Comparison of ENCODE assay signal across 8 mouse cellular contexts in genomic region chr12:101017971-101018371, GRCm38 (mm10). TPM values are rescaled to one million over a fixed set of nuclear protein-coding genes. Genes with fewer than 3 reads are reported as not detected.
DNase-seq lines count a peak whose midpoint lies in the region; ATAC-seq and TF ChIP-seq lines count a peak whose summit lies in the region.

No protein-coding gene starts in this region.

- no peaks in the 10 kb centered on the region for H3K27me3 ChIP-seq in kidney, adult 2 months (replicated peaks; ENCODE audit: control insufficient read depth, insufficient read depth, low read length)
- no peaks in the 10 kb centered on the region for H3K27me3 ChIP-seq in forebrain, embryonic 16.5 days (replicated peaks; ENCODE audit: control insufficient read depth, insufficient read depth, low read length)

- no peak for TF ChIP-seq CTCF in kidney, adult 2 months (conservative IDR thresholded peaks at IDR 0.05; ENCODE audit: insufficient read depth, insufficient read length, low read depth, low read length)

- no peaks in the 10 kb centered on the region for H3K9me3 ChIP-seq in forebrain, embryonic 16.5 days (ENCODE audit: control insufficient read depth, low read length)

- no peaks in the 10 kb centered on the region for H3K36me3 ChIP-seq in kidney, adult 2 months (ENCODE audit: control insufficient read depth, insufficient read depth, low read length)
- no peaks in the 10 kb centered on the region; the same call in 1 of the 2 replicates for H3K36me3 ChIP-seq in forebrain, embryonic 16.5 days (ENCODE audit: control insufficient read depth, insufficient read depth)

- H3K4me3 ChIP-seq in kidney, adult 2 months (ENCODE audit: insufficient read depth, low read depth, low read length) = no peak overlapping the region
- H3K4me3 ChIP-seq in forebrain, embryonic 16.5 days (replicated peaks; ENCODE audit: low read length) = no peak overlapping the region

- peak overlapping the region; percentile 18 for H3K4me2 ChIP-seq in forebrain, embryonic 16.5 days (ENCODE audit: low read length)

- WGBS in kidney, adult 2 months = 31% methylated on average over 6 of the region's 6 CpGs
- WGBS in forebrain, embryonic 16.5 days = 30% methylated on average over 6 of the region's 6 CpGs

- no peak for TF ChIP-seq POLR2A in kidney, adult 2 months (IDR thresholded peaks at IDR 0.05; ENCODE audit: low read depth, low read length)

- no peak for ATAC-seq in forebrain, embryonic 16.5 days

- peaks cover 20% of the 10 kb centered on the region; the same call in 1 of the 2 replicates for H3K4me1 ChIP-seq in kidney, adult 2 months (ENCODE audit: control insufficient read depth, insufficient read depth, low read length)
- H3K4me1 ChIP-seq in forebrain, embryonic 16.5 days (replicated peaks; ENCODE audit: control insufficient read depth, insufficient read depth, low read length) = peaks cover 55% of the 10 kb centered on the region

- H3K9ac ChIP-seq in forebrain, embryonic 16.5 days (replicated peaks; ENCODE audit: low read depth, low read length) = peak overlapping the region; percentile 44

- DNase-seq in kidney, adult 2 months = peak; percentile 49
- DNase-seq in kidney, adult 11 months = no peak
- DNase-seq in induced T-regulatory cell, adult 2 months (ENCODE audit: low read depth) = peak; percentile 84
- DNase-seq in lung, postnatal 4 days = peak; percentile 73 to 78
- peak; percentile 69 to 80 for DNase-seq in spleen, postnatal 4 days (ENCODE audit: low spot score in 2 of 2)
- DNase-seq in frontal cortex, postnatal 10 days (ENCODE audit: low spot score in 2 of 2) = no peak
- no peak for DNase-seq in layer of hippocampus, postnatal 25 days (ENCODE audit: extremely low spot score in 1 of 2, low spot score in 1 of 2)

- H3K27ac ChIP-seq in kidney, adult 2 months (ENCODE audit: insufficient read depth, low read depth, low read length) = no peak overlapping the region
- H3K27ac ChIP-seq in forebrain, embryonic 16.5 days (ENCODE audit: low read length) = 0 out of 2 replicates have a peak overlapping the region, but pooled peaks have one; percentile 5

RNA-seq across cellular contexts. Expression of gene Ccdc88c, which starts 10.9 kb away (rescaled TPM):
- polyA plus RNA-seq in kidney, adult 2 months (2012; rRNA removed) = 5.4 and 6.6 TPM in 2 replicates
- polyA plus RNA-seq in forebrain, embryonic 16.5 days (2015; fragmentation: Nextera tagmentation; extraction: Ambion mirVana) = 18.1 and 20.7 TPM in 2 replicates
- total RNA-seq in layer of hippocampus, postnatal 25 days (2021) = 10 to 100 TPM; 26.7 to 40.1 TPM

Comparison
In these comparisons a context has a peak if more than half of its experiments do, and no peak if none do; other contexts are left out.
1. DNase-seq: peak in kidney, adult 2 months (single experiment), induced T-regulatory cell, adult 2 months (single experiment), lung, postnatal 4 days (2 of 2) and spleen, postnatal 4 days (2 of 2); none in kidney, adult 11 months (single experiment), frontal cortex, postnatal 10 days (0 of 2) and layer of hippocampus, postnatal 25 days (0 of 2).